Mouse (Mus musculus): ENCODE data around the gene Exd2.

The Exd2 gene

DNA sequence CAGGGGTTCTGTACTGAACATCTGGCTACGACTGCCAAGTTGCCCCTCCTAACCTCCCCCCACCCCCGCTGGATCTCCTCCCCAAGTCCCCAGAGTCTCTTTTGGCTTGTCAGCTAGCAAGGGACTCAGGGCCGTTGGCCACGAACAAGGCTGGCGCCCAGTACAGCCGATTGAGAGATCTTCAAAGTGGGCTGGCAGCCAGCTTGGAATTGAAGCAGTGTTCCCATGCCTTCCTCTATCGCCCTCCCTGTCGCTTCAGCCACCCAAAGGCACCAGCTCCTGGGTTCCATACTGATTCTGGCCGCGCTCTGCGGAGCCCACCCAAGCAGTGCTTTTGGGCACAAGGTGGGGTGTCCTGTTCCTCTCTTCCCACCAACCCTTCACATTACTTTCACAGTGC lies 86.8 kb downstream of the Exd2 start:
- DNase-seq (ENCODE audit: low read depth, low spot score), result no peak
